Mouse (Mus musculus) bone marrow macrophage, adult 2 months (primary cell): ENCODE measurements around the gene Fam57a.

Experiments used
- CTCF ChIP-seq: IDR thresholded peaks from 2 replicates; pipeline ENCODE4 v1.5.1; 2012; ENCODE audit warnings: low read depth, mild to moderate bottlenecking, low read length, moderate library complexity
- POLR2A ChIP-seq: IDR thresholded peaks from 2 replicates; pipeline ENCODE4 v1.6.1; 2012; ENCODE audit warnings: mild to moderate bottlenecking, low read depth, low read length, borderline replicate concordance

DNA sequence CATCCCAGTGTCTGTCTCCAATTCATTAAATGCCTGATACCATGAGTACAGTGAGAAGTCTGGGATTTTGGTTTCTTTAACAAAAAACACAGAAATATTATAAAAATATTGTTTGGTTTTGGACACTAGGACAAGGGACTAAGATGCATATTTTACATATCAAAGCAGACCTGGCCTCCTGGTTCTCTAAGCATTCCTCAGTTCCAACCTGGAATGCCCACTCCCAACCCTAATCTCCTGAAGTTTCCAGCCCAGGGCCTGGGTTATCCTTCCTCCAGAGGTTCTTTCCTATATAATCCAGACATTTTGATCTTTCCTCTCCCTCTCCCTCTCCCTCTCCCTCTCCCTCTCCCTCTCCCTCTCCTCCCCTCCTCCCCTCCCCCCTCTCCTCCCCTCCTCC, 45.6 kb downstream of the Fam57a start:
- TF ChIP-seq POLR2A (no peak), CTCF (no peak)
